In the genomic region with DNA sequence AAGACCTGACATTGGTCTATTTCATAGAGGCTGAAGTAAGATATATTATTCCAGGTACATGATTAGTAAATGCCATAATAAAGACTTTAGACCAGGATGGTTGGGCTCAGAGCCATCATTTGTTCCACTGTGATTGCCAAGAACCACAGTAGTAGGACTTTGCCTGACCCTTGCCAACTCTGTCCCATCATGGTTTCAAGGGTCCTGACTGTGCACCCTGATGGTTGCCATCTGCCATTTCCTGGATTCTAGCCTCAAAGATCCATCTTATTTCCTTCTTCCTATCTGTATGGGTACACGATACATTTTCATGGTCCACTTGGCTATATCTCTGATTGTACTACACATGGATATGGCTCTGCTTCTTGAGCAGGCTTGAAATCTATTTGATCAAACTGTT, we compare ENCODE assay signal across 21 mouse cellular contexts.
DNase-seq lines count a peak whose midpoint lies in the region; ATAC-seq and TF ChIP-seq lines count a peak whose summit lies in the region.
"Had no signal": no experiment of that assay in that cellular context is flagged by ENCODE, and none has a peak within 500 bp of the region (broad histone marks: within the 10 kb centered on the region; RNA-seq: fewer than 3 reads in every experiment).

No protein-coding gene starts in this region.

- no peaks in the 10 kb centered on the region for H3K4me1 ChIP-seq in hindbrain, embryonic 15.5 days (replicated peaks)
- no peaks in the 10 kb centered on the region for H3K4me1 ChIP-seq in hindbrain, embryonic 12.5 days
- H3K4me1 ChIP-seq in midbrain, postnatal 0 days (ENCODE audit: insufficient read depth, low read length) = no peaks in the 10 kb centered on the region
- H3K4me1 ChIP-seq in midbrain, embryonic 10.5 days = no peaks in the 10 kb centered on the region
- H3K4me1 ChIP-seq in forebrain, postnatal 0 days (ENCODE audit: insufficient read depth) = no peaks in the 10 kb centered on the region
- no peaks in the 10 kb centered on the region for H3K4me1 ChIP-seq in intestine, embryonic 16.5 days (ENCODE audit: control insufficient read depth, insufficient read depth, low read length)
- H3K4me1 ChIP-seq: embryonic facial prominence, embryonic 10.5 days; forebrain, embryonic 15.5 days; hindbrain, embryonic 10.5 days; intestine, embryonic 15.5 days; midbrain, embryonic 12.5 days had no signal

- no peak overlapping the region for H3K4me3 ChIP-seq in hindbrain, embryonic 15.5 days
- H3K4me3 ChIP-seq in hindbrain, embryonic 12.5 days = no peak overlapping the region
- H3K4me3 ChIP-seq in midbrain, postnatal 0 days (ENCODE audit: low read depth, low read length) = no peak overlapping the region
- no peak overlapping the region for H3K4me3 ChIP-seq in midbrain, embryonic 10.5 days
- no peak overlapping the region for H3K4me3 ChIP-seq in forebrain, postnatal 0 days (ENCODE audit: low read depth, low read length)
- no peak overlapping the region for H3K4me3 ChIP-seq in intestine, embryonic 16.5 days (ENCODE audit: low read length)
- H3K4me3 ChIP-seq: embryonic facial prominence, embryonic 10.5 days; forebrain, embryonic 15.5 days; hindbrain, embryonic 10.5 days; intestine, embryonic 15.5 days; midbrain, embryonic 12.5 days had no signal

- no peak overlapping the region for H3K9ac ChIP-seq in hindbrain, embryonic 15.5 days
- H3K9ac ChIP-seq in hindbrain, embryonic 12.5 days = no peak overlapping the region
- H3K9ac ChIP-seq in midbrain, postnatal 0 days (replicated peaks; ENCODE audit: low read length, poor library complexity, severe bottlenecking) = no peak overlapping the region
- H3K9ac ChIP-seq in forebrain, postnatal 0 days = no peak overlapping the region
- H3K9ac ChIP-seq in intestine, embryonic 16.5 days (ENCODE audit: low read depth, low read length) = no peak overlapping the region
- H3K9ac ChIP-seq: forebrain, embryonic 15.5 days; intestine, embryonic 15.5 days; midbrain, embryonic 12.5 days had no signal

- H3K27ac ChIP-seq in hindbrain, embryonic 15.5 days (replicated peaks) = no peak overlapping the region
- H3K27ac ChIP-seq in hindbrain, embryonic 12.5 days = no peak overlapping the region
- H3K27ac ChIP-seq in midbrain, postnatal 0 days (ENCODE audit: low read depth, low read length) = no peak overlapping the region
- H3K27ac ChIP-seq in midbrain, embryonic 10.5 days (replicated peaks) = no peak overlapping the region
- no peak overlapping the region for H3K27ac ChIP-seq in forebrain, postnatal 0 days (ENCODE audit: low read depth, low read length)
- no peak overlapping the region for H3K27ac ChIP-seq in intestine, embryonic 16.5 days (ENCODE audit: low read length)
- H3K27ac ChIP-seq: embryonic facial prominence, embryonic 10.5 days; forebrain, embryonic 15.5 days; hindbrain, embryonic 10.5 days; intestine, embryonic 15.5 days; midbrain, embryonic 12.5 days had no signal

- no peaks in the 10 kb centered on the region for H3K27me3 ChIP-seq in hindbrain, embryonic 15.5 days
- no peaks in the 10 kb centered on the region for H3K27me3 ChIP-seq in hindbrain, embryonic 12.5 days
- no peaks in the 10 kb centered on the region for H3K27me3 ChIP-seq in midbrain, postnatal 0 days (ENCODE audit: insufficient read depth, low read length)
- no peaks in the 10 kb centered on the region for H3K27me3 ChIP-seq in midbrain, embryonic 10.5 days (ENCODE audit: low read depth, poor library complexity, severe bottlenecking)
- no peaks in the 10 kb centered on the region for H3K27me3 ChIP-seq in forebrain, postnatal 0 days (ENCODE audit: insufficient read depth, low read length)
- H3K27me3 ChIP-seq in intestine, embryonic 16.5 days (replicated peaks; ENCODE audit: control insufficient read depth, insufficient read depth, low read length) = no peaks in the 10 kb centered on the region
- H3K27me3 ChIP-seq: forebrain, embryonic 15.5 days; intestine, embryonic 15.5 days; midbrain, embryonic 12.5 days had no signal

- peak; percentile 69 for DNase-seq in midbrain, postnatal 0 days (ENCODE audit: low spot score)
- no peak for DNase-seq in midbrain, embryonic 10.5 days (ENCODE audit: low spot score)
- peak; percentile 89 to 95 for DNase-seq in cerebellum, postnatal 14 days
- no peak for DNase-seq in gastrocnemius, postnatal 25 days
- no peak for DNase-seq in forebrain, postnatal 0 days
- DNase-seq: adrenal gland, postnatal 25 days; gastrocnemius, postnatal 10 days; heart, adult 11 months; kidney, adult 9 months; kidney, postnatal 14 days; right cerebral cortex, postnatal 25 days; spleen, adult 18-20 months had no signal

- 0 out of 2 replicates have a peak, but pooled peaks have one; percentile 23 for ATAC-seq in hindbrain, embryonic 15.5 days (ENCODE audit: low FRiP score, low read depth)
- ATAC-seq in hindbrain, embryonic 12.5 days (ENCODE audit: low FRiP score) = no peak
- no peak; the same call in 1 of the 2 replicates for ATAC-seq in midbrain, postnatal 0 days (ENCODE audit: low FRiP score)
- ATAC-seq in forebrain, postnatal 0 days = no peak
- no peak for ATAC-seq in intestine, embryonic 16.5 days
- ATAC-seq: forebrain, embryonic 15.5 days; intestine, embryonic 15.5 days had no signal

- no peak for TF ChIP-seq CTCF in midbrain, postnatal 0 days (IDR thresholded peaks at IDR 0.05)
- no peak for TF ChIP-seq CTCF in forebrain, postnatal 0 days (IDR thresholded peaks at IDR 0.05; ENCODE audit: low read depth)

- H3K9me3 ChIP-seq in hindbrain, embryonic 15.5 days = no peaks in the 10 kb centered on the region
- no peaks in the 10 kb centered on the region for H3K9me3 ChIP-seq in hindbrain, embryonic 12.5 days (replicated peaks)
- no peaks in the 10 kb centered on the region for H3K9me3 ChIP-seq in midbrain, postnatal 0 days (ENCODE audit: low read length)
- H3K9me3 ChIP-seq in midbrain, embryonic 10.5 days (replicated peaks) = no peaks in the 10 kb centered on the region
- H3K9me3 ChIP-seq in forebrain, postnatal 0 days (ENCODE audit: low read length) = no peaks in the 10 kb centered on the region
- H3K9me3 ChIP-seq in intestine, embryonic 16.5 days (ENCODE audit: control insufficient read depth, low read length) = no peaks in the 10 kb centered on the region
- H3K9me3 ChIP-seq: embryonic facial prominence, embryonic 10.5 days; forebrain, embryonic 15.5 days; hindbrain, embryonic 10.5 days; intestine, embryonic 15.5 days; midbrain, embryonic 12.5 days had no signal

- no peak overlapping the region for H3K4me2 ChIP-seq in hindbrain, embryonic 15.5 days
- no peak overlapping the region for H3K4me2 ChIP-seq in hindbrain, embryonic 12.5 days (replicated peaks)
- no peak overlapping the region for H3K4me2 ChIP-seq in midbrain, postnatal 0 days (ENCODE audit: low read depth, low read length, poor library complexity, severe bottlenecking)
- H3K4me2 ChIP-seq in forebrain, postnatal 0 days (ENCODE audit: low read depth) = no peak overlapping the region
- H3K4me2 ChIP-seq in intestine, embryonic 16.5 days (ENCODE audit: low read depth, low read length) = no peak overlapping the region
- H3K4me2 ChIP-seq: forebrain, embryonic 15.5 days; heart, embryonic 11.5 days; intestine, embryonic 15.5 days; midbrain, embryonic 12.5 days had no signal

- H3K36me3 ChIP-seq in hindbrain, embryonic 15.5 days = no peaks in the 10 kb centered on the region
- no peaks in the 10 kb centered on the region for H3K36me3 ChIP-seq in hindbrain, embryonic 12.5 days
- H3K36me3 ChIP-seq in midbrain, postnatal 0 days (ENCODE audit: insufficient read depth, low read length) = no peaks in the 10 kb centered on the region
- no peaks in the 10 kb centered on the region for H3K36me3 ChIP-seq in midbrain, embryonic 10.5 days
- no peaks in the 10 kb centered on the region for H3K36me3 ChIP-seq in forebrain, postnatal 0 days (ENCODE audit: insufficient read depth)
- H3K36me3 ChIP-seq in intestine, embryonic 16.5 days (ENCODE audit: control insufficient read depth, insufficient read depth, low read length) = no peaks in the 10 kb centered on the region
- H3K36me3 ChIP-seq: embryonic facial prominence, embryonic 10.5 days; forebrain, embryonic 15.5 days; hindbrain, embryonic 10.5 days; intestine, embryonic 15.5 days; midbrain, embryonic 12.5 days had no signal

- 79% methylated on average over 1 of the region's 1 CpGs for WGBS in hindbrain, embryonic 15.5 days
- 97% methylated on average over 1 of the region's 1 CpGs for WGBS in hindbrain, embryonic 12.5 days
- WGBS in midbrain, postnatal 0 days = 90% methylated on average over 1 of the region's 1 CpGs
- WGBS in midbrain, embryonic 10.5 days = 97% methylated on average over 1 of the region's 1 CpGs
- 76% methylated on average over 1 of the region's 1 CpGs for WGBS in forebrain, postnatal 0 days
- 90% methylated on average over 1 of the region's 1 CpGs for WGBS in intestine, embryonic 16.5 days

Comparison
In these comparisons a context has a peak if more than half of its experiments do, and no peak if none do; other contexts are left out.
1. DNase-seq: peak in midbrain, postnatal 0 days (single experiment) and cerebellum, postnatal 14 days (2 of 2); none in midbrain, embryonic 10.5 days (single experiment), gastrocnemius, postnatal 25 days (single experiment) and forebrain, postnatal 0 days (single experiment).